Mouse (Mus musculus): ENCODE measurements around the gene Rad17. TPM values are rescaled to one million over a fixed set of nuclear protein-coding genes. Genes with fewer than 3 reads are reported as not detected.
A peak's percentile ranks its signal among the peaks of the same experiment; 100 is the strongest.

Gene Rad17
- polyA plus RNA-seq, 1 experiment from 2014 or later = 9.2 TPM

DNA sequence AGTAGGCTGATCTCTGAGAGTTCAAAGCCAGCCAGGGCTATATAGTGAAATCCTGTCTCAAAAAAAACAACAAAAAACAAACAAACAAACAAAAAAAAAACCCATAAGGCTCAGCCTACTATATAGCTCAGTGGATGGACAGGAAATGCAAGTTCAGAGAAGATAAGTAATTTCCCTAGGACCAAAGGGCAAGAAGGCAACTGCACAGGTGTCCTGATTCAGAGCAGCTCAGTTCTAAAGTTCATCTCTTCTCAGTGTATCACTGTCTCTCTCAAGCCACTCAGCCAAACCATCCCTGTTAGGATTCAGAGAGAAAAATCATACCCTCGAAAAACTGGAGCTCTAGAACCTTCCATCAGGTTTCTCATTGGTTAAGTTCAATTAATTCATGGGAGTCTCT is 45.0 kb downstream of the Rad17 start:
- Histone ChIP-seq H3K27me3 (ENCODE audit: insufficient read depth, low read length) (no peaks in the 10 kb centered on the region), H3K4me1 (ENCODE audit: insufficient read depth) (peaks cover 13% of the 10 kb centered on the region), H3K9ac (replicated peaks) (no peak overlapping the region), H3K27ac (ENCODE audit: low read depth) (no peak overlapping the region; the same call in 1 of the 2 replicates), H3K4me3 (ENCODE audit: low read depth, low read length) (no peak overlapping the region), H3K9me3 (ENCODE audit: low read length) (0 out of 2 replicates have a peak, but pooled peaks cover 3% of the 10 kb centered on the region), H3K4me2 (ENCODE audit: low read depth, low read length) (no peak overlapping the region), H3K36me3 (replicated peaks; ENCODE audit: insufficient read depth, low read length) (no peaks in the 10 kb centered on the region; the same call in 1 of the 2 replicates)
- WGBS (ENCODE audit: insufficient replicate concordance) = 71% methylated on average over 1 of the region's 1 CpGs
- DNase-seq (no peak), ATAC-seq (no peak)
- no peak for TF ChIP-seq CTCF (IDR thresholded peaks at IDR 0.05; ENCODE audit: low read depth)
- no peak for TF ChIP-seq EP300 (IDR thresholded peaks at IDR 0.05; ENCODE audit: low read depth)

DNA sequence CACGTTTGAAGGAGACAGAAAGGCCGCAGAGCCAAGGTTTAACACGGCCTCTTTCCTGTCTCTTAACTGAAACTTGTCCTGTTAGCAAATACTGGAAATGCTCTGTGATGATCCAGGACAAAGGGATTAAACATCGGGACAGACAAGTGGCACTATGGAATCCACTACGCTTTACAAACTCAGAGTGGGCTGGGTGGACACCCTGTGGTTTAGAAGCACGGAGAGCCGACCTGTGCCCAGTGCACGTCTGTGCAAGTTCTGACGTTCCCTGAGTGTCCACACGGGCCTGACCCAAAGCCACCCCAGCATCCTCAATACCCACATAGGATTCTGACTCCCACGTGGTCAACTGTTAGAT is 47.1 kb downstream of the Rad17 start:
- H3K9ac ChIP-seq (replicated peaks) = no peak overlapping the region
- no peak for ATAC-seq
- no peak overlapping the region for H3K4me3 ChIP-seq (ENCODE audit: low read depth, low read length)
- no peaks in the 10 kb centered on the region; the same call in 1 of the 2 replicates for H3K36me3 ChIP-seq (replicated peaks; ENCODE audit: insufficient read depth, low read length)
- DNase-seq = no peak
- no peaks in the 10 kb centered on the region for H3K27me3 ChIP-seq (ENCODE audit: insufficient read depth, low read length)
- no peak for TF ChIP-seq EP300 (IDR thresholded peaks at IDR 0.05; ENCODE audit: low read depth)
- no peak for TF ChIP-seq CTCF (IDR thresholded peaks at IDR 0.05; ENCODE audit: low read depth)
- H3K4me2 ChIP-seq (ENCODE audit: low read depth, low read length) = no peak overlapping the region
- WGBS (ENCODE audit: insufficient replicate concordance) = 81% methylated on average over 11 of the region's 11 CpGs
- 0 out of 2 replicates have a peak, but pooled peaks cover 3% of the 10 kb centered on the region for H3K9me3 ChIP-seq (ENCODE audit: low read length)
- peaks cover 14% of the 10 kb centered on the region for H3K4me1 ChIP-seq (ENCODE audit: insufficient read depth)
- peak overlapping the region; percentile 83 for H3K27ac ChIP-seq (ENCODE audit: low read depth)

DNA sequence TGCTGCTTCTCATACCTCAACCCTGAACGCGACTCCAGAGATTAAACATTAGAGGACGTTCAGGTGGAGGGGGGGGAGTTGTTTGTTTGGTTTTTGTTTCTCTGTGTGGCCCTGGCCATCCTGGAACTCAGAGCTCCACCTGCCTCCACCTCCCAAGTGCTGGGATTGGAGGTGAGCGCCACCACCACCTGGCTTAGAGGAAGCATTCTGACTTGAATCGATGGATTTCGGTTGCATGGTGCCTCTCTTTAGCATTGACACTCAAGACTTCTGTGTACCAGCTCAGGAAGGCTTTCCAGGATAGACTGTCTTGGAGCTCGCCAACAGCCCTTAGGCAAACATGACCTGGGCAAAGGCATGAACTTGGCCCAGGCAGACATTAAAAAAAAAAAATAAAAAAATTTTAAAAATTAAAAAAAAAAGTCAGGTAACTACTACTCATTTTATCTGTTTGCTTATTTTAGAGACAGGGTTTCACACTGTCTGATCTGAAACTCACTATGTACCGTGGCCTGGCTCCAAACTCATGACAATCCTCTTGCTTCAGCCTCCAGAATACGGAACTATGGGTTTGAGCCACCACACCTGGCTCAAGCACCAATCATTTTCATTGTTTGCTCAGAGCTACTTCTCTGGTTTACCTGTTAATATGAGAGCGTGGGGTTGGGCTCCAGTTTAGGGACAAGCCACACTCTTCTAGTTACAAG is 47.7 kb downstream of the Rad17 start:
- DNase-seq (no peak), ATAC-seq (peak; percentile 1; the same call in 1 of the 2 replicates)
- Histone ChIP-seq H3K4me2 (ENCODE audit: low read depth, low read length) (no peak overlapping the region), H3K27me3 (ENCODE audit: insufficient read depth, low read length) (no peaks in the 10 kb centered on the region), H3K9me3 (ENCODE audit: low read length) (0 out of 2 replicates have a peak, but pooled peaks cover 3% of the 10 kb centered on the region), H3K4me3 (ENCODE audit: low read depth, low read length) (no peak overlapping the region), H3K27ac (ENCODE audit: low read depth) (peak overlapping the region; percentile 83), H3K4me1 (ENCODE audit: insufficient read depth) (peaks cover 14% of the 10 kb centered on the region), H3K9ac (replicated peaks) (no peak overlapping the region), H3K36me3 (replicated peaks; ENCODE audit: insufficient read depth, low read length) (no peaks in the 10 kb centered on the region; the same call in 1 of the 2 replicates)
- WGBS (ENCODE audit: insufficient replicate concordance) = 73% methylated on average over 10 of the region's 10 CpGs
- no peak for TF ChIP-seq EP300 (IDR thresholded peaks at IDR 0.05; ENCODE audit: low read depth)
- no peak for TF ChIP-seq CTCF (IDR thresholded peaks at IDR 0.05; ENCODE audit: low read depth)

DNA sequence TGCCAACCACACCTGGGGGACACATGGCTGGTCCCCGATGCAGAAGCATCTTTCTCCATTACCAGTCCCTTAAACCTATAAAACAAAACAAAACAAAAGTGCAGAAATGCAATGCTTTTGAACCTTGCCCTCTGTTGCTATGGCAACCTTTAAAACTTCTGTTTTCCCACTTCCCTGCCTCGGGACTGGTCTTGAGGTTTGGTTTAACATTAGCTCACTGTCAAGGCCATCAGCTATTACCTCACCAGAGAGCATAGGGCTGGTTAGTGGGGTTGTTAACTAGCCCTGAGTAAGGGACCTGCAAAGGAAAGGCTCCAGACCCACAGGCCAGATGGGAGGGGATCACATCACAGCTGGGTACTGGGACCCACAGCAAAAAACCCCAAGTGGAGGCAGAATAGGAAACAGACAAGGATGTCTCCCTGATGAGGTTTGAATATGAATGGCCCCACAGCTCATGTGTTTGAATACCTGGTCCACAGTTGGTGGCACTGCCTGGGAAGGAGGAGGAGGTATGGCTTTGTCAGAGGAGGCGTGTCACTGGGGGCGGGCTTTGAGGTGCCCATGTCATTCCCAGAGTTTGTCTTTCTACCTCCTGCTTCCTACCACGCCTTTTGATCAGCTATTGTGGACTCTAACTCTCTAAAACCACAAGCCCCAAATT is 48.5 kb downstream of the Rad17 start:
- DNase-seq = peak; percentile 59

DNA sequence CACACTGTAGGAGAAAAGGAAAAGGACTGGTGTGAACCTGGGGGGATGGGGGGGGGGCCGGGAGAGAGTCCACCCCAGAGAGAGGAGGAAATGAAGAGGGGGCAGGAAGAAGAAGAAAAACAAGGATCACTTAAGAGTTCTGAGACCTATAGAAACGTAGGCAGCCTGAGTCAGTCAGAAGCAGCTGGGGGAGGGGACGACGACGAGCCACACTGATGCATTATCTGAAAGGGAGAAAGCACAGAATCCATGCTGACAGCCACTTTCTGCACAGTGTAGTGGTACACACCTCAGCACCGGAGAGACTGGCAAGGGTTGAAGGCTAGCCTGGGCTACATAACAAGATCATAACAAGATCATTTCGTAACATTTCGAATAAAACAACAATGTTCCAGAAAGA is 49.8 kb downstream of the Rad17 start:
- Histone ChIP-seq H3K27me3 (ENCODE audit: insufficient read depth, low read length) (no peaks in the 10 kb centered on the region), H3K9me3 (ENCODE audit: low read length) (no peaks in the 10 kb centered on the region), H3K36me3 (replicated peaks; ENCODE audit: insufficient read depth, low read length) (no peaks in the 10 kb centered on the region; the same call in 1 of the 2 replicates), H3K4me3 (ENCODE audit: low read depth, low read length) (0 out of 2 replicates have a peak overlapping the region, but pooled peaks have one; percentile 2), H3K4me2 (ENCODE audit: low read depth, low read length) (peak overlapping the region; percentile 29), H3K4me1 (ENCODE audit: insufficient read depth) (peaks cover 10% of the 10 kb centered on the region), H3K27ac (ENCODE audit: low read depth) (peak overlapping the region; percentile 83), H3K9ac (replicated peaks) (no peak overlapping the region)
- DNase-seq (no peak), ATAC-seq (no peak)
- TF ChIP-seq CTCF (IDR thresholded peaks at IDR 0.05; ENCODE audit: low read depth) = no peak
- WGBS (ENCODE audit: insufficient replicate concordance) = 27% methylated on average over 8 of the region's 8 CpGs

More for the DNA sequence above, 48.5 kb downstream of the Rad17 start:
- TF ChIP-seq CTCF (IDR thresholded peaks at IDR 0.05; ENCODE audit: low read depth) (no peak), EP300 (IDR thresholded peaks at IDR 0.05; ENCODE audit: low read depth) (0 out of 2 replicates have a peak, but pooled peaks have one; percentile 6)
- no peak overlapping the region for H3K9ac ChIP-seq (replicated peaks)
- peak; percentile 94 for ATAC-seq
- no peaks in the 10 kb centered on the region for H3K27me3 ChIP-seq (ENCODE audit: insufficient read depth, low read length)
- 54% methylated on average over 5 of the region's 5 CpGs for WGBS (ENCODE audit: insufficient replicate concordance)
- H3K9me3 ChIP-seq (ENCODE audit: low read length) = no peaks in the 10 kb centered on the region
- no peaks in the 10 kb centered on the region; the same call in 1 of the 2 replicates for H3K36me3 ChIP-seq (replicated peaks; ENCODE audit: insufficient read depth, low read length)
- no peak overlapping the region for H3K4me3 ChIP-seq (ENCODE audit: low read depth, low read length)
- H3K27ac ChIP-seq (ENCODE audit: low read depth) = peak overlapping the region; percentile 83
- peaks cover 14% of the 10 kb centered on the region for H3K4me1 ChIP-seq (ENCODE audit: insufficient read depth)
- peak overlapping the region; percentile 48; the same call in 1 of the 2 replicates for H3K4me2 ChIP-seq (ENCODE audit: low read depth, low read length)

DNA sequence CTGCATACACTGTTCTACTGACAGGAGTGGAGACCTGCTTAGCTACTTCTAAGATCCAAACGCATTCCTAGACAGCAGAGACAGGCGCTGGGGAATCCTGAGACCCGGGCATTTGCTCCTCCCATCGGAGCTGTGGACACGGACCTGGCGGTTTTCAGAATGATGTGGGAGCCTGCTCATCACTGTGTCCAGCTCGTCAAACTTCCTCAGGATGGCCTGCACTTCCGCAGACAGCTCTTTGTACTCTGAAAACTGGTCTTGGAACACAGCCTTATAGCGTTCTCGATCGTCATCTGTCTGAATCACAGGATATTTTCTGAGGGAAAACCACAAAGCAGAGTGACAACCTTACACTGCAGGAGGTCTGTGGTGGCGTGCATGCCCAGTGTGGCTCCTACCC is 50.5 kb downstream of the Rad17 start:
- no peaks in the 10 kb centered on the region for H3K27me3 ChIP-seq (ENCODE audit: insufficient read depth, low read length)
- H3K27ac ChIP-seq (ENCODE audit: low read depth) = peak overlapping the region; percentile 83; the same call in 1 of the 2 replicates
- H3K9ac ChIP-seq (replicated peaks) = peak overlapping the region; percentile 26; the same call in 1 of the 2 replicates
- H3K4me1 ChIP-seq (ENCODE audit: insufficient read depth) = peaks cover 12% of the 10 kb centered on the region
- 0 out of 2 replicates have a peak overlapping the region, but pooled peaks have one; percentile 2 for H3K4me3 ChIP-seq (ENCODE audit: low read depth, low read length)
- DNase-seq = no peak
- no peaks in the 10 kb centered on the region; the same call in 1 of the 2 replicates for H3K36me3 ChIP-seq (replicated peaks; ENCODE audit: insufficient read depth, low read length)
- no peak for ATAC-seq
- peak overlapping the region; percentile 29 for H3K4me2 ChIP-seq (ENCODE audit: low read depth, low read length)
- H3K9me3 ChIP-seq (ENCODE audit: low read length) = no peaks in the 10 kb centered on the region
- TF ChIP-seq EP300 (IDR thresholded peaks at IDR 0.05; ENCODE audit: low read depth) = no peak
- no peak for TF ChIP-seq CTCF (IDR thresholded peaks at IDR 0.05; ENCODE audit: low read depth)
- WGBS (ENCODE audit: insufficient replicate concordance) = 56% methylated on average over 12 of the region's 12 CpGs
